Mouse (Mus musculus): Measurements from ENCODE around the gene A730061H03Rik. TPM values are rescaled to one million over a fixed set of nuclear protein-coding genes. Genes with fewer than 3 reads are reported as not detected.

Gene A730061H03Rik
- polyA plus RNA-seq, 1 experiment from 2014 or later = 0.56 TPM

DNA sequence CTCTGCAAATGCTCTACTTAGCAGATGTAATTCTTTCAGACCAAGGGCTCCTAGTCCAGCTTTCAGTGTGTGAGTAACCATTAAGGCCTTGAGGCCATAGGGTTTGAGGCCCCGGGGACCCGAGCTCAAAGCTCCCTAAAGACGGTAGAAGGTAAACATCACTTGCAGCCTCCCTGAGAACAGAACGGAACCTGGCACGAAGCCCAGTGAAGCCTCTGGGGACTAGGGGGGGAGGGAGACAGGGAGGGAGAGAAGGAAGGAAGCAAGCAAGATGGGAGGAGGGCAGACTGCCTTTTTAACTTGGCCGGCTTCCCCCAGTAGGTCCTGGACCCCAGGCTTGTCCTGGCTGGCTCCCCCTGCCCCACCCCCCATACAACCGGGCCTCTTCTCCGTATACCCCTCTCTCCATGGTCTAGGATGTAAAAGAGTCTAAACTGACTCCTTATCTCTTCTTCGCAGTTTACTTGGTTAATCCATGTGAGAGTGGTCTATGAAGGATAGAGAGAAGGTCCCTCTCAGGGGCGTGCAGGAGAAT is 19.4 kb downstream of the A730061H03Rik start:
- Histone ChIP-seq H3K36me3 (peaks cover 36% of the 10 kb centered on the region), H3K9ac (peak overlapping the region; percentile 89), H3K4me2 (peak overlapping the region; percentile 89), H3K27ac (replicated peaks) (peak overlapping the region; percentile 93), H3K27me3 (replicated peaks) (no peaks in the 10 kb centered on the region), H3K9me3 (no peaks in the 10 kb centered on the region), H3K4me1 (peaks cover 20% of the 10 kb centered on the region), H3K4me3 (peak overlapping the region; percentile 79)
- 5% methylated on average over 10 of the region's 10 CpGs for WGBS
- 0 out of 2 replicates have a peak, but pooled peaks have one; percentile 17 for ATAC-seq (ENCODE audit: extremely low read depth, insufficient number of reproducible peaks, low FRiP score, low TSS enrichment)

DNA sequence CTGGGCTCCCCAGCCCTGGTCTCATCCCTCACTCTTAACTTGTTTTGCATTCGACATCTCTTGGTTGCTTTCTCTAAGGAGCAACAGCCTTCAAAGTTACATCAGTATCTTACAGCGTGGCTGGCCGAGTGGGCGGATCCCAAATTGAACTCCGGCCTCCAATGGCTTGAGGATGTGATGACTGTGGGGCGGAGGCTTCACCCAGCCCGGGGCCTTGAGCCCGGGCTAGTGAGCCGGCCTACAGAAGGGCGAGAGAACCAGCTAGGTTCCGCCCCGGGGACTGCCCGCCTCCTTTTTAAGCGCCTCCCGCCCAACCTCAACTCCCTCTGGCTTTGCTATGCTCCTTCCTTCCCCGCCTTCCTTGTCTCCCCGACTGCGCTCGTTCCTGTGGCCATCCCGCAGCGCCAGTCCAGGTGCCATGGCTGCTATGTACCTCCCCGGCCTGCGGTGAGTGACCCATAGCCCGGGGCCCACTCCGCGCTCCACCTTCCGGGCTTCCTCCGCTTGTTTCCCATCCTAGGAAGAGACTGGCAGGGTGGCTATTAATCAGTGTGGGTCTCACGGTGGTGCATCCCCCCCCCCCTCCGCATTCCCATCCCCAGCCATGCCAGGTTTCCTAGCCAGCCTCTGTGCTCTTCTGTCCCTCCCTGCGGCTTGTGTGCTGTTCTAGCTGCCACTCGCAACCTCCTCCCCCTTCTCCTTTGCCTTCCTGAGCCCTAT is 20.0 kb downstream of the A730061H03Rik start, which contains the start of gene Pck2:
TSS of gene Pck2 (plus strand) at position 200 of the 720 bp plus-strand sequence.
- Histone ChIP-seq H3K9me3 (no peaks in the 10 kb centered on the region), H3K27me3 (replicated peaks) (no peaks in the 10 kb centered on the region), H3K9ac (peak within 1 kb of the TSS; percentile 89), H3K4me3 (peak within 1 kb of the TSS; percentile 79), H3K27ac (replicated peaks) (peak within 1 kb of the TSS; percentile 93), H3K36me3 (peaks cover 30% of the 10 kb centered on the region), H3K4me2 (peak within 1 kb of the TSS; percentile 89), H3K4me1 (peaks cover 20% of the 10 kb centered on the region)
- ATAC-seq (ENCODE audit: extremely low read depth, insufficient number of reproducible peaks, low FRiP score, low TSS enrichment) = peak; percentile 85
- under 1% methylated on average over 32 of the region's 32 CpGs for WGBS

DNA sequence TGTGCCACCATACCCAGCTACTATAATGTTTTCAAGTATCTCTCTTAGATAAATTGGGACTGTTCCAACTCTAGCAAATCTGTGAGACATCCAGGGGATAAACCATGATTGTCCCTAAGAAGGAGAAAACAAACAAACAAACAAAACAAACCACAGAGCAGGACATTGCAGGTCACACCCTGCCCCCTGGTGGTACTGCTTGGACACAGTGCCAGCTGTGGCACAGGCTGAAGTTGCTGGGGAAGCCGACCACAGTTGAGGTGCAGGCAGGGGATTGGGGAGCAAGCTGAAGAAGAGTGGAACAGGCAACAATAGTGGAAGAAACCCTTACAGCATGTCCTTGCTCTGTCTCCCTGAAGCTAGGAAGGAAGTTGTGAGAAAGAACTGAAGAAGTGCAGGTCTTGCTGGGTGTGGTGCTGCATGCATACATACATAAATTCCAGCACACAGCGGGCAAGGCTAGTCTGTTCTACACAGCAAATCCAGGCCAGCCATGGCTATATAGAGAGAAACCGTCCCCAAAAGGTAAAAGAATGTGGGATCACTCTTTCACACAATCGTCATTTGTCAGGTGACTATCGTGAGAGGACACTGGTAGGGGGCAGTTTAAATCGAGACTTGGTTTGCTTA is 24.0 kb downstream of the A730061H03Rik start:
- H3K27me3 ChIP-seq (replicated peaks) = 0 out of 2 replicates have a peak, but pooled peaks cover 2% of the 10 kb centered on the region
- H3K4me2 ChIP-seq = no peak overlapping the region
- no peak for ATAC-seq (ENCODE audit: extremely low read depth, insufficient number of reproducible peaks, low FRiP score, low TSS enrichment)
- H3K27ac ChIP-seq (replicated peaks) = no peak overlapping the region
- no peaks in the 10 kb centered on the region for H3K9me3 ChIP-seq
- H3K4me3 ChIP-seq = no peak overlapping the region
- peaks cover 14% of the 10 kb centered on the region for H3K4me1 ChIP-seq
- 32% methylated on average over 6 of the region's 6 CpGs for WGBS
- H3K36me3 ChIP-seq = no peaks in the 10 kb centered on the region
- H3K9ac ChIP-seq = no peak overlapping the region

DNA sequence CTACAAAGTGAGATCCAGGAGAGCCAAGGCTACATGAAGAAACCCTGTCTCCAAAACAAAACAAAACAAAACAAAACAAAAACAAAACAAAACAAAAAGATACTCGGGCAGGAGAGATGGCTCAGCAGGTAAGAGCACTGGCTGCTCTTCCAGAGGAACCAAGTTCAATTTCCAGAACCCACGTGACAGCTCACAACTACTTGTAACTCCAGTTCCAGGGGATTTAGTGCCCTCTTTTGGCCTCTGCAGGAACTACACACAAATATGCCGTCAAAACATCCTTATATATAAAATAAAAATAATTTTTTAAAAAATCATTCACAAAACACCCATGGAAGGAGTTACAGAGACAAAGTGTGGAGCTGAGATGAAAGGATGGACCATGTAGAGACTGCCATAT is 32.3 kb downstream of the A730061H03Rik start:
- no peak for ATAC-seq (ENCODE audit: extremely low read depth, insufficient number of reproducible peaks, low FRiP score, low TSS enrichment)
- H3K4me1 ChIP-seq = peaks cover 13% of the 10 kb centered on the region; the same call in 1 of the 2 replicates
- H3K4me3 ChIP-seq = no peak overlapping the region
- WGBS = 22% methylated on average over 3 of the region's 3 CpGs
- no peaks in the 10 kb centered on the region for H3K36me3 ChIP-seq
- no peaks in the 10 kb centered on the region for H3K9me3 ChIP-seq
- no peak overlapping the region for H3K27ac ChIP-seq (replicated peaks)
- peaks cover 58% of the 10 kb centered on the region for H3K27me3 ChIP-seq (replicated peaks)
- H3K4me2 ChIP-seq = no peak overlapping the region
- no peak overlapping the region for H3K9ac ChIP-seq

DNA sequence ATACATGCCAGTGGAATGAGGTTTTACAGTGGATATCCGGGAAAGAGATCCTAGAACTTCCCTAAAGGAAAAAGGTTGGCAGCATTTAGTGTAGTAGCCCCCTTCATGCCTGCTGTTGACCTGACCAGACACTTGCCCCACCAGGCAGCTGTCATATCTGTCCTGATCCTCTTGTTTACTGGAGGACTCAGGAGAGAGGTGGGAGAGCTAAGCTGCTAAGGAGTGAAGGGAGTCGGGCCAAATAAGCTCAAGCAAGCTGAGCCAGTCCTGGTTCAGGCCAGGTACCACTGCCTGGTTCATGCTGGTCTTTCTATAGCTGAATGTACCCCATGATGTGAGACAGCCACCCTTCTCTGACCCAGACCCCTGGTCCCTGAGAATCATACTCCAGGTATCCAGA is 33.5 kb downstream of the A730061H03Rik start:
- WGBS = 66% methylated on average over 2 of the region's 2 CpGs
- no peak overlapping the region for H3K4me2 ChIP-seq

DNA sequence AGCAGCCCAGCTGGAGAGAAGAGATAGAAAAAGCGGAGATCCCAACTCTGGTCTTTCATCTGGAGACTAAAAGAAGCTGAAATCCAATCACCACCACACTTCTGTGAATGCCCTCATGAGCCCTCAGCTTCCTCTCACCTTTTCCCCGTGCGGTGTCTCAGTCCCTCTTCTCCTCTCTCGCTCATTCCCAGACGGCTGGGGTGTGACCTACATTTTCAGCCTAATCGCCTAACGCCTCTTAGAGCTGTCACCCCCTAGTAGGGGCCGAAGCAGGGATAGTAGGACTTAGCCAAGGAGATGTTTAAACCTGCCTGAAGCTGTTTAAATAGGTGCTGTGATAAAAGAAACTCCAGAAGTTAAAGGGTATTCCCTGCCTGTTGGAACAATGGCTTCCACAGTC is 35.4 kb downstream of the A730061H03Rik start, which contains the start of gene Nrl:
TSS of gene Nrl (minus strand) at position 197 of the 400 bp plus-strand sequence.
- Histone ChIP-seq H3K36me3 (no peaks in the 10 kb centered on the region), H3K9ac (no peak within 1 kb of the TSS), H3K27ac (replicated peaks) (no peak within 1 kb of the TSS), H3K4me2 (no peak within 1 kb of the TSS), H3K4me3 (no peak within 1 kb of the TSS), H3K27me3 (replicated peaks) (peaks cover 75% of the 10 kb centered on the region), H3K4me1 (peaks cover 25% of the 10 kb centered on the region), H3K9me3 (no peaks in the 10 kb centered on the region)
- no peak for ATAC-seq (ENCODE audit: extremely low read depth, insufficient number of reproducible peaks, low FRiP score, low TSS enrichment)
- WGBS = 13% methylated on average over 8 of the region's 8 CpGs

More for the DNA sequence above, 33.5 kb downstream of the A730061H03Rik start:
- H3K9ac ChIP-seq = no peak overlapping the region
- peaks cover 13% of the 10 kb centered on the region; the same call in 1 of the 2 replicates for H3K4me1 ChIP-seq
- H3K27me3 ChIP-seq (replicated peaks) = peaks cover 70% of the 10 kb centered on the region
- no peak overlapping the region for H3K27ac ChIP-seq (replicated peaks)
- H3K36me3 ChIP-seq = no peaks in the 10 kb centered on the region
- no peak overlapping the region for H3K4me3 ChIP-seq
- H3K9me3 ChIP-seq = no peaks in the 10 kb centered on the region
- ATAC-seq (ENCODE audit: extremely low read depth, insufficient number of reproducible peaks, low FRiP score, low TSS enrichment) = no peak

DNA sequence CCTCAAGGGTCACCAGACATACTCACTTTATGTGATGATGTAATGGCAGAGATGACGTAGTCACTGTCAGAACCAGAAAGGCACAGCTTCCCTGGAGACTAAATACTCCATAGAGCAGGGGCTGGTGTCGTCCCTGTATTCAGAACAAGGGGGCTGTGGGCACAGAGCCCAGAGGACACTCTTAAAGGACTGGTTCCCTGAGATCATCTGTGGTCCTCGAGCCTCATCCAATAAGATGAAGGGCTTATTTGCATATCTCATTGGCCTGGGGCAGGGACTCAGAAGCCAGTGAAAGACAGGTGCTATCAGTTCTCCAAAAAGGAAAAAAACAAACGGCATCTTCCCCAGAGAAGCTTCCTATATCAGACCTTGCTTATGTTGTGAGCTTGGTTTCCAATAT is 36.1 kb downstream of the A730061H03Rik start:
- no peaks in the 10 kb centered on the region for H3K9me3 ChIP-seq
- ATAC-seq (ENCODE audit: extremely low read depth, insufficient number of reproducible peaks, low FRiP score, low TSS enrichment) = no peak
- H3K27me3 ChIP-seq (replicated peaks) = peaks cover 75% of the 10 kb centered on the region
- no peaks in the 10 kb centered on the region for H3K36me3 ChIP-seq
- H3K9ac ChIP-seq = no peak overlapping the region
- H3K27ac ChIP-seq (replicated peaks) = no peak overlapping the region
- H3K4me2 ChIP-seq = no peak overlapping the region
- H3K4me1 ChIP-seq = peaks cover 25% of the 10 kb centered on the region
- 37% methylated on average over 4 of the region's 4 CpGs for WGBS
- H3K4me3 ChIP-seq = no peak overlapping the region

DNA sequence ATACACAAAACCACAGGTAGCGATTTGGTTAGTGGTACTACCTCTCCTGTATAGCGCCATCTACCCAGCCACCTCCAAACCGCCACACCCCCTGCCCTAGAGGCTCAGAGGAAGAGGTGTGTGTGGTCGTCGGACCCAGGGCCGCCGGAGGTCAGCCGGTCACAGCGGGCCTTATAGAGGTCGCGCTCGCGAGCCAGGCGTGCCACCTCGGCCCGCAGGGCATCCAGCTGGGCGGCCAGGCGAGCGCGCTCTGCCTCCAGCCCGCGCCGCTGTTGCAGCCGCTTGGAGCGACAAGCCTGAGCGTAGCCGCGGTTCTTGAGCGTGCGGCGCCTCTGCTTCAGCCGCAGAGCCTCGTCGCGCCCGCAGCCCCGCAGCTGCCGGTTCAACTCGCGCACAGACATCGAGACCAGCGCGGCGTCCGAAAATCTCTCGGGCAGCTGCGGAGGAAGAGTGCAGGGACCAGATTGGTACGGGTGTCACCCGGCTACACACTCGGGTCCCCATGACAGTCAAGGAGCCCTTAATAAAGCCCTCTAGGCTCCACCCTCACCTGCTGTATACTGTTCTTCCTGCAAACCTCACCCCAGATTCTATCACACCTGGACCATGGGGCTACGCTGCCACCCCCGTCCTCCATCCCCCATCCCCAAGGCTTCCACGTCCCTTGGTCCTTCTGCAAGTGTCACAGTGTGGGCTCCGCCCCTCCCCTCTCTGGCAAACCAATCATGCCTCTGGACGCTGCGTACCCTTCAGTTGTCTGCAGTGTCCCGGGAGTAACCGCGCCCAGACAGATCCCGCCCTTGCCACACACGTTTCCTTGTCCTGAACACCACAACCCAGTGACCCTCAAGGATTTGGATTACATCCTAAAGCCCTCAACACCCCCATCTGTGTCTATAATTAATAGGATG is 39.5 kb downstream of the A730061H03Rik start:
- no peaks in the 10 kb centered on the region for H3K36me3 ChIP-seq
- peaks cover 25% of the 10 kb centered on the region for H3K4me1 ChIP-seq
- peaks cover 97% of the 10 kb centered on the region for H3K27me3 ChIP-seq (replicated peaks)
- WGBS = under 1% methylated on average over 61 of the region's 61 CpGs
- H3K4me3 ChIP-seq = peak overlapping the region; percentile 61
- H3K9ac ChIP-seq = peak overlapping the region; percentile 78
- H3K9me3 ChIP-seq = no peaks in the 10 kb centered on the region
- ATAC-seq (ENCODE audit: extremely low read depth, insufficient number of reproducible peaks, low FRiP score, low TSS enrichment) = no peak
- H3K4me2 ChIP-seq = peak overlapping the region; percentile 94
- no peak overlapping the region for H3K27ac ChIP-seq (replicated peaks)

DNA sequence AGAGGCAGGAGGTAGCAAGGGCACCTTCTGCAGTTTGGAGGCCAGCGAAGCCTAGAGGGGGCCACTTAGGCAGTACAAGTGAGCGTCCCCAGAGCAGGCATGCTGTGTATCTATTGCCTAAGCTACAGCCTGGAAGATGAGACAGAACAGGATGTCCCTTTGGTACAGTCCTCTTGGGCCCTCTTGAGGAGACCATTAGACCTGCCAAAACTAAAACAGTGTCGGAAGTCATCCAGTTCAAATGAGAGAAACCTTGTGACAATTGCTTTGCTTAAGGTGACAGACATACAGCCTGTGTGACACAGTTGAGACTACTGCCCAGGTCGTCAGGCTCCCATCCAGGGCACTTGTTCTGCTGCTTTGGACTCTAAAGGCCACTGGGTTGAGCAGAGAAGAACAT is 40.6 kb downstream of the A730061H03Rik start:
- H3K9ac ChIP-seq = no peak overlapping the region
- no peak for ATAC-seq (ENCODE audit: extremely low read depth, insufficient number of reproducible peaks, low FRiP score, low TSS enrichment)
- no peak overlapping the region for H3K4me2 ChIP-seq
- peaks cover 97% of the 10 kb centered on the region for H3K27me3 ChIP-seq (replicated peaks)
- H3K4me1 ChIP-seq = peaks cover 18% of the 10 kb centered on the region
- H3K27ac ChIP-seq (replicated peaks) = no peak overlapping the region
- no peak overlapping the region for H3K4me3 ChIP-seq
- H3K36me3 ChIP-seq = no peaks in the 10 kb centered on the region
- no peaks in the 10 kb centered on the region for H3K9me3 ChIP-seq
- WGBS = 55% methylated on average over 4 of the region's 4 CpGs

DNA sequence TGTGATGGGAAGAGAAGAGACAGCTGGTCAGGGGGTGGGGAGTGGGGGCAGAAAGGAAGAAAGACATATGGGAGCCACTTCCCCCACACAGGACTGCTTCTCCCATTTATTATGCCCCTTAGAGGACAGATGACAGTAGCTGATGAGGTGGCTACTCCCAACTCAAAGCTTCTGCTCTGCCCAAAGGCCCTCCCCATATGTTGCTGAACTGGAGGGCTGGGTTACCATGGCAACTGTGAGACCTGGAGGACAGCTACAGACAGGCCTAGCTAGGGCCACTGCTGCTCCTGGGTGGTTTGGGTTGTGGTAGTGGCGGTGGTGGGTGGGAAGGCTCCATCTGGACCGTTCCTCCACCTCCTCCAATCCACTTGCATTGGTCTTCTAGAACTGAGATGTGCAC is 41.3 kb downstream of the A730061H03Rik start:
- Histone ChIP-seq H3K9me3 (no peaks in the 10 kb centered on the region), H3K4me3 (no peak overlapping the region), H3K27ac (replicated peaks) (no peak overlapping the region), H3K27me3 (replicated peaks) (peaks cover 93% of the 10 kb centered on the region), H3K4me1 (peaks cover 12% of the 10 kb centered on the region), H3K36me3 (no peaks in the 10 kb centered on the region), H3K9ac (no peak overlapping the region), H3K4me2 (no peak overlapping the region)
- WGBS = 51% methylated on average over 2 of the region's 2 CpGs
- ATAC-seq (ENCODE audit: extremely low read depth, insufficient number of reproducible peaks, low FRiP score, low TSS enrichment) = no peak

DNA sequence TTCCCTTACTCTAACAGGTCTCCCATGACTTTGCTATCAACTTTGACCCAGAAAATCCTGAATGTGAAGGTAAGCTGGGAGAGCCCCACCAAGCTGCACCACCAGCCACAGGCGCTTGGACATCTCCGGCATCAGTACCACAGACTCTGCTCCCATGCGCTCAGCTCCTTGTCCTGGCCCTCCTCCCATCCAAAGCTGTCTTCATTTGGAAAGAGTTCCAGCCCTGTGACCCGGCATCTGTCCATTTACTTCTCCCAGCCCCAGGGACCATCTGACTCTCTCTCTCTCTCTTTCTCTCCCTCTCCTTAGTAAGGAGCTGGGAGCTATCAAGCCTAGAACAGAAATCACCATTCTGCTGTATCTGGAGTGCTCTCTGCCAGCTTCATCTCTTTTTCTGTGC is 44.4 kb downstream of the A730061H03Rik start:
- Histone ChIP-seq H3K27ac (replicated peaks) (no peak overlapping the region), H3K9ac (no peak overlapping the region), H3K4me3 (no peak overlapping the region), H3K4me2 (no peak overlapping the region), H3K9me3 (no peaks in the 10 kb centered on the region), H3K27me3 (replicated peaks) (peaks cover 89% of the 10 kb centered on the region), H3K36me3 (no peaks in the 10 kb centered on the region), H3K4me1 (peaks cover 13% of the 10 kb centered on the region)
- 74% methylated on average over 4 of the region's 4 CpGs for WGBS
- ATAC-seq (ENCODE audit: extremely low read depth, insufficient number of reproducible peaks, low FRiP score, low TSS enrichment) = no peak
